Mouse (Mus musculus): ENCODE measurements around the gene Ttc28. TPM values are rescaled to one million over a fixed set of nuclear protein-coding genes. Genes with fewer than 3 reads are reported as not detected.

Gene Ttc28
- polyA plus RNA-seq, 1 experiment from 2014 or later = 22.8 TPM

- Histone ChIP-seq H3K9me3 (replicated peaks) (no peaks in the 10 kb centered on the region), H3K9ac (no peak overlapping the region), H3K27ac (no peak overlapping the region), H3K4me1 (peaks cover 18% of the 10 kb centered on the region), H3K27me3 (no peaks in the 10 kb centered on the region), H3K4me2 (no peak overlapping the region), H3K4me3 (no peak overlapping the region), H3K36me3 (ENCODE audit: poor library complexity, severe bottlenecking) (0 out of 2 replicates have a peak, but pooled peaks cover 7% of the 10 kb centered on the region)
- 84% methylated on average over 9 of the region's 9 CpGs for WGBS
- no peak for ATAC-seq
Measured at GRCm38 (mm10) chr5:110970162-110970780, 90.7 kb downstream of the Ttc28 start.

DNA sequence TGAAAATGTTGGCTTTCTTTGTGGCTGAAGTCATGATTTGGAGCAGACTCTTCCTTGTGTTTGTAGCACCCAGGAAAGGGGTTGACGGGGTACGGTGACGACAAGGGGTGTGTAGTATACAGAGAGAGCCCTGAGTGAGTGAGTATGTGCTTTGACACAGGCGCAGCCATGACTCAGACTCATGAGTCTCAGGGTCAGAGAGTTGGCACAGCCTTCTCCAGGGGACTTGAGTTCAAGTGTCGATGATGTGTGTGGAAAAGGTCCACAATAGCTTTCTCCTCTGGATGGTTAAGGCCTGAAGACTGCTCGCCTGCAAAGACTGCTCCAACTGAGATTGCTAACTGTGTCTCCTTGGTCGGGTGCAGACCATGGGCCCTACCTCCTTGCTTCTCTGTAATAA lies 97.1 kb downstream of the Ttc28 start:
- H3K27me3 ChIP-seq = no peaks in the 10 kb centered on the region
- H3K9ac ChIP-seq = no peak overlapping the region
- H3K36me3 ChIP-seq (ENCODE audit: poor library complexity, severe bottlenecking) = 0 out of 2 replicates have a peak, but pooled peaks cover 7% of the 10 kb centered on the region
- peaks cover 28% of the 10 kb centered on the region for H3K4me1 ChIP-seq
- H3K4me2 ChIP-seq = no peak overlapping the region
- no peaks in the 10 kb centered on the region for H3K9me3 ChIP-seq (replicated peaks)
- H3K27ac ChIP-seq = no peak overlapping the region
- no peak overlapping the region for H3K4me3 ChIP-seq
- WGBS = 94% methylated on average over 7 of the region's 7 CpGs
- ATAC-seq = no peak

DNA sequence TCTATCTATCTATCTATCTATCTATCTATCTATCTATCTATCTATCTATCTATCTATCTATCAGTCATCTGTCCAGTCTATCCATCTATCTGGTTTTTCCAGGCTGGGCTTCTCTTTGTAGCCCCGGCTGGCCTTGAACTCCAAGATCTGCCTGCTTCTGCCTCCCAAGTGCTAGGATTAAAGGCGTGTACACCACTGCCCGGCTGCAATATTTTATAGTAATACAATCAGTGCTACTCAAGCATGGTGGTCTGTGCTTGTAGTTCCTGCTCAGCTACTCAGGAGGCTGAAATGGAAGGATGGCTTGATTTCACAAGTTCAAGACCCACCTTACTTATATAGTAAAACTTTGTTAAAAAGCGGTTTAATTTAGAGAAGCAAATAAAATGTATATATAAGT lies 98.2 kb downstream of the Ttc28 start:
- Histone ChIP-seq H3K9me3 (replicated peaks) (no peaks in the 10 kb centered on the region), H3K36me3 (ENCODE audit: poor library complexity, severe bottlenecking) (0 out of 2 replicates have a peak, but pooled peaks cover 7% of the 10 kb centered on the region), H3K27ac (no peak overlapping the region), H3K9ac (no peak overlapping the region), H3K4me3 (no peak overlapping the region), H3K27me3 (no peaks in the 10 kb centered on the region), H3K4me2 (no peak overlapping the region), H3K4me1 (peaks cover 30% of the 10 kb centered on the region)
- WGBS = 82% methylated on average over 4 of the region's 4 CpGs
- no peak for ATAC-seq

GRCm38 (mm10) chr5:110978461-110978860 lies 98.9 kb downstream of the Ttc28 start:
- Histone ChIP-seq H3K4me2 (peak overlapping the region; percentile 93), H3K4me3 (peak overlapping the region; percentile 79), H3K27me3 (no peaks in the 10 kb centered on the region)

GRCm38 (mm10) chr5:110979011-110979860 lies 99.6 kb downstream of the Ttc28 start:
- Histone ChIP-seq H3K36me3 (ENCODE audit: poor library complexity, severe bottlenecking) (0 out of 2 replicates have a peak, but pooled peaks cover 4% of the 10 kb centered on the region), H3K4me3 (peak overlapping the region; percentile 79), H3K27me3 (no peaks in the 10 kb centered on the region), H3K27ac (peak overlapping the region; percentile 87), H3K9ac (peak overlapping the region; percentile 92), H3K4me2 (peak overlapping the region; percentile 93), H3K9me3 (replicated peaks) (no peaks in the 10 kb centered on the region), H3K4me1 (peaks cover 42% of the 10 kb centered on the region)
- under 1% methylated on average over 76 of the region's 104 CpGs for WGBS
- peak; percentile 71 for ATAC-seq

More at GRCm38 (mm10) chr5:110978461-110978860, 98.9 kb downstream of the Ttc28 start:
- 0 out of 2 replicates have a peak, but pooled peaks cover 7% of the 10 kb centered on the region for H3K36me3 ChIP-seq (ENCODE audit: poor library complexity, severe bottlenecking)
- ATAC-seq = peak; percentile 85
- WGBS = 2% methylated on average over 9 of the region's 9 CpGs
- H3K27ac ChIP-seq = peak overlapping the region; percentile 87
- no peaks in the 10 kb centered on the region for H3K9me3 ChIP-seq (replicated peaks)
- peaks cover 34% of the 10 kb centered on the region for H3K4me1 ChIP-seq
- H3K9ac ChIP-seq = peak overlapping the region; percentile 92

- no peaks in the 10 kb centered on the region for H3K27me3 ChIP-seq
- H3K4me3 ChIP-seq = peak overlapping the region; percentile 79
- H3K36me3 ChIP-seq (ENCODE audit: poor library complexity, severe bottlenecking) = no peaks in the 10 kb centered on the region
- WGBS = under 1% methylated on average over 14 of the region's 14 CpGs
- H3K27ac ChIP-seq = peak overlapping the region; percentile 87
- H3K9ac ChIP-seq = peak overlapping the region; percentile 92
- peaks cover 42% of the 10 kb centered on the region for H3K4me1 ChIP-seq
- peak overlapping the region; percentile 93 for H3K4me2 ChIP-seq
- H3K9me3 ChIP-seq (replicated peaks) = no peaks in the 10 kb centered on the region
- ATAC-seq = peak; percentile 28; the same call in 1 of the 2 replicates
Measured at GRCm38 (mm10) chr5:110979861-110980346, 100.3 kb downstream of the Ttc28 start.

DNA sequence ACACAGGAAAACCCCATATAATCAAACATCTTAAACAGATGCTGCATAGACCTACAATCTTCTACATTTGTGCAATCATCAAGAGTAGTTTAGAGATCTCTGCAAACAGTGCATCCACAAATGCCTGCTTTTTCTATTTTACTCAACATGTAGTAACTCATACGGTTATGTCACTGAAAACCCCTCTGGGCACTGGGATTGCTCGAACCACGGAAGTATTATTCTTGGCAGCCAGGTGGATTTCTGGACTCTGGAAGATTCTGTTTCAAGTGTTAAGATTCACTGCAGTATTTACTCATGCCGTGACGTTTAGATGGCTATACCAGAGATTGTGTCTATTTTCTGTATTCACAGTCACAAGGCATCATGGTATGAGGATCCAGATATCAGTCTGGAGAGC lies 101.0 kb downstream of the Ttc28 start:
- Histone ChIP-seq H3K4me3 (peak overlapping the region; percentile 79), H3K9ac (peak overlapping the region; percentile 92), H3K4me1 (peaks cover 42% of the 10 kb centered on the region), H3K9me3 (replicated peaks) (no peaks in the 10 kb centered on the region), H3K27ac (peak overlapping the region; percentile 87), H3K27me3 (no peaks in the 10 kb centered on the region), H3K4me2 (peak overlapping the region; percentile 93), H3K36me3 (ENCODE audit: poor library complexity, severe bottlenecking) (no peaks in the 10 kb centered on the region)
- ATAC-seq = no peak
- 64% methylated on average over 5 of the region's 5 CpGs for WGBS

DNA sequence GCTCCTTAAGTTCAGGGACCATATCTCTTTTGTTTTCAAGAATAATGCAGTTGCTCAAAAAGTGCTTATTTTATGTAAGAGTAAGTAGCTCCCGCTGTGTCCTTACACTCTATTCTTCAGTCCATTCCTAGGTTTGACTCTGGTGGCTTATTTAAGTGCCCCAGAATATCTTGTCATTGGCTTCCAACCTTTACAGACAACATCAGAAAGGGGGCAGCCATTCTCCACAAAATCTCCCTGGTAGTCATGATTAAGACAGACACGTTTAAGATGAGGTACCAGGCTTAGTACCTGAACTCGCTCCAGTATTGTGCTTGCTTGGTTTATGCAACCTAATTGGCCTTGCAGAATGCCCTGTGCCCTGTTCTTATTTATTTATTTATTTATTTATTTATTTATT lies 102.8 kb downstream of the Ttc28 start:
- Histone ChIP-seq H3K4me3 (peak overlapping the region; percentile 79), H3K9ac (no peak overlapping the region), H3K27ac (no peak overlapping the region), H3K36me3 (ENCODE audit: poor library complexity, severe bottlenecking) (no peaks in the 10 kb centered on the region), H3K4me1 (peaks cover 48% of the 10 kb centered on the region), H3K9me3 (replicated peaks) (no peaks in the 10 kb centered on the region), H3K4me2 (peak overlapping the region; percentile 93), H3K27me3 (no peaks in the 10 kb centered on the region)
- ATAC-seq = no peak
- 67% methylated on average over 3 of the region's 3 CpGs for WGBS

DNA sequence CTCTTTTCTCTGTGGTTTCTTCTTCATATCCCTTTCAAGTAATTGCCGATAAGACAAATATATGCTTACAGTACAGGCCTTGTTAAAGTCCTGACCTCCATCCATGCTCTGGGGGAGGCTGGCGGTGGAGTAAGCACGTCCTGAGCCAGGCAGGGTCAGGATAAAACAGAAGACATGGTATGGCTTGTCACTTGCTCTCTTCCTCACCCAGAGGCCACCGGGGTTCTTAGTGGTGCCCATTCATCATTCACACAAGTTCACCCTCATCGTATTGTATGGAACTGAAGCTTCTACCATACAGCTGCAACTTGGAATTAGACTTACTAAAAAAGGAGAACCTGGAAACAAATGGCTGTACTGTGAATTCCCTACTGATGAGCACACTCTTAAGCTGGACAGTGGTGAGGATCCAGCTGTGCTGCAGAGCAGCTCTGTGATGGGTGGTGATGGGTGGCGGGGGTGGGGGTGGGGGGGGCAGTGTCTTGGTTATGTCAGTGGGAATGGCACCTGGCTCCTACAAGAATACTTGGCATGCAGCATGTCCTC lies 104.6 kb downstream of the Ttc28 start:
- no peak overlapping the region for H3K27ac ChIP-seq
- H3K27me3 ChIP-seq = no peaks in the 10 kb centered on the region
- peaks cover 39% of the 10 kb centered on the region for H3K4me1 ChIP-seq
- H3K9ac ChIP-seq = no peak overlapping the region
- H3K4me3 ChIP-seq = no peak overlapping the region
- no peaks in the 10 kb centered on the region for H3K36me3 ChIP-seq (ENCODE audit: poor library complexity, severe bottlenecking)
- ATAC-seq = no peak
- no peaks in the 10 kb centered on the region for H3K9me3 ChIP-seq (replicated peaks)
- H3K4me2 ChIP-seq = no peak overlapping the region
- 89% methylated on average over 6 of the region's 6 CpGs for WGBS

DNA sequence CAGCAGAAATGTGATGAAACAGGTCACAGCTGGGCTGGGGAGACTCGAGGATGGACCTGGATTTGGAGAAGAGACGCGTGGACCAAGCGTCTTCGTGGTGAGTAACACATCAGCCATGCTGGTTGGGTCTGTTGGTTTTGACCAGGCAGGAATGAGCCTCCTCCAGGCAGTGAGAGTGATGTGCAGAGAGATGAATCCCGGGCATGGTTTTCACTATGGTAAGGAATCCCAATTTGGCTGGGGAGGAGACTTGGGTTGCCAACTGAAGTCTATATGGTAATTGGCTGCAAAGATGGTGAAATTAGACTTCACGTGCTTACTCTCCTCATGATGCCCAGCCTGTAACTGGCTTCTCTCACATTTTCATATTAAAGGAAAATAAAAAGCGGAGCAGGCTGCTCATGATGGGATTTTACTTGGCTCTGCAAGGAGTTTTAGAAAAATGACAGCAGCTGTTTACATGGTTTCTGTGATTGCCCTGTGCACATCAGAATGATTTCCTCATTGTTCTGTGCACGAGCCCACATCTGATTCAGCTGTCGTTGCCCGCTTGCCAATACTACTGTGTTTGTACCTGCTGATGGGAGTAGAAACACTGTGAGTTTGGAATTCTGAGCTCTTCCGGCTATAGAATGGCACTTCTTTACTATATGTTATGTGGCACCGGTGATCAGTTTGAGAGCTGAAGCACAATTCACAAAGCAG lies 117.4 kb downstream of the Ttc28 start:
- peak; percentile 76 for ATAC-seq
- WGBS = 55% methylated on average over 13 of the region's 13 CpGs
- no peak overlapping the region for H3K9ac ChIP-seq
- peak overlapping the region; percentile 32 for H3K4me2 ChIP-seq
- no peaks in the 10 kb centered on the region for H3K9me3 ChIP-seq (replicated peaks)
- no peak overlapping the region for H3K4me3 ChIP-seq
- no peaks in the 10 kb centered on the region for H3K27me3 ChIP-seq
- peak overlapping the region; percentile 87 for H3K27ac ChIP-seq
- peaks cover 38% of the 10 kb centered on the region for H3K4me1 ChIP-seq
- H3K36me3 ChIP-seq (ENCODE audit: poor library complexity, severe bottlenecking) = no peaks in the 10 kb centered on the region; the same call in 1 of the 2 replicates

DNA sequence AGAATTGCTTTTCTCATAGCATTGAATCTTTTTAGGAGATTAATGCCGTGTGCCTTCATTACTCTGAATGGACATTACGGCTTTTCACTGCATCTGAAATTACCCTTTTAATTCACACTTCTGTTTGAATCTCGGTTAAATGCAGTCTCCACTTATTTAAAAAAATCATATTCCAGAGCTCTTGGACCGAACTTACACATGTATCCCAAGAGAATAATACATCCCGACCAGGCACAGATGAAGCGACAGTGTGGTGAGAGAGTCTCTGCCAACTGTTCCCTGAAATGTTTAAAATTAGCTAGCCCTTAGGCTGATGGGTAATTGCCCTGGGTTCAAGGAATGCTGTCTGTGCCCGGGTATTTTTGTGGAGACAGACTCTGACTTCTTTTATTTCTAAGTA lies 118.1 kb downstream of the Ttc28 start:
- Histone ChIP-seq H3K4me3 (no peak overlapping the region), H3K27me3 (no peaks in the 10 kb centered on the region), H3K36me3 (ENCODE audit: poor library complexity, severe bottlenecking) (no peaks in the 10 kb centered on the region), H3K4me1 (peaks cover 38% of the 10 kb centered on the region), H3K27ac (peak overlapping the region; percentile 87), H3K9ac (no peak overlapping the region), H3K4me2 (no peak overlapping the region), H3K9me3 (replicated peaks) (no peaks in the 10 kb centered on the region)
- WGBS = 49% methylated on average over 7 of the region's 7 CpGs
- ATAC-seq = peak; percentile 77

All from forebrain, embryonic 13.5 days (tissue).